Mouse (Mus musculus) embryonic fibroblast, embryonic 13.5 days (primary cell): ENCODE results near the gene Nmur1.

Experiments used
- CTCF ChIP-seq: IDR thresholded peaks from 2 replicates; pipeline ENCODE4 v1.5.1; 2011; ENCODE audit warnings: mild to moderate bottlenecking, control low read depth, low read length, moderate library complexity, borderline replicate concordance; ENCODE audit not compliant: insufficient read depth
- POLR2A ChIP-seq: IDR thresholded peaks from 2 replicates; pipeline ENCODE4 v1.6.1; 2011; ENCODE audit warnings: low read depth, mild to moderate bottlenecking, control low read depth, low read length, moderate library complexity

- TF ChIP-seq CTCF (no peak), POLR2A (no peak)
These were observed 66.2 kb downstream of the Nmur1 start for GRCm38 (mm10) chr1:86359798-86360179.
